Mouse (Mus musculus) megakaryocyte, embryonic 14.5 days (primary cell): ENCODE results near the gene Ern1. TPM values are rescaled to one million over a fixed set of nuclear protein-coding genes. Genes with fewer than 3 reads are reported as not detected.
"Not testable (repeated sequence)": the region's sequence is repeated elsewhere in the genome, so short reads cannot be mapped to it uniquely, and the experiment has no call there.

Experiments used
- H3K27me3 ChIP-seq: replicated peaks from 2 replicates; pipeline ENCODE3; 2012; ENCODE audit warnings: inconsistent platforms
- H3K36me3 ChIP-seq: replicated peaks from 2 replicates; pipeline ENCODE3; 2012; ENCODE audit warnings: low read length, inconsistent platforms, mixed read lengths
- H3K4me1 ChIP-seq: 2 replicates; pipeline ENCODE4 v1.6.1; 2012; ENCODE audit warnings: inconsistent platforms
- H3K4me3 ChIP-seq: replicated peaks from 2 replicates; pipeline ENCODE3; 2012; ENCODE audit warnings: moderate library complexity, mild to moderate bottlenecking, inconsistent platforms
- H3K9me3 ChIP-seq: 2 replicates; pipeline ENCODE4 v1.6.1; 2012; ENCODE audit warnings: inconsistent platforms
- FLI1 ChIP-seq: IDR thresholded peaks from 2 replicates; pipeline ENCODE4 v1.6.1; 2012; ENCODE audit warnings: low read length, inconsistent platforms, mixed read lengths
- GATA1 ChIP-seq: IDR thresholded peaks from 3 replicates; pipeline ENCODE4 v1.6.1; 2012; ENCODE audit warnings: mixed read lengths, low read length, inconsistent platforms, borderline replicate concordance
- polyA plus RNA-seq: library from polyadenylated mRNA; stranded (reverse); fragments of >175 nt; gene quantifications from 2 replicates; pipeline ENCODE4 v1.2.3, GENCODE M21; 2012; ENCODE audit warnings: low replicate concordance; ENCODE audit not compliant: insufficient read depth

Ern1 gene
- polyA plus RNA-seq, 1 experiment: 0.86 TPM

- no peak overlapping the region for H3K4me3 ChIP-seq
- H3K36me3 ChIP-seq: no peaks in the 10 kb centered on the region
- TF ChIP-seq GATA1 (no peak), FLI1 (no peak)
- peaks cover 22% of the 10 kb centered on the region for H3K4me1 ChIP-seq
- no peaks in the 10 kb centered on the region for H3K9me3 ChIP-seq
- no peaks in the 10 kb centered on the region for H3K27me3 ChIP-seq
These were observed 5.5 kb upstream of the Ern1 start for GRCm38 (mm10) chr11:106492984-106493669.

GRCm38 (mm10) chr11:106491393-106491792 is 3.7 kb upstream of the Ern1 start:
- no peaks in the 10 kb centered on the region for H3K27me3 ChIP-seq
- TF ChIP-seq GATA1: no peak
- TF ChIP-seq FLI1: no peak

GRCm38 (mm10) chr11:106490600-106490999 is 2.9 kb upstream of the Ern1 start:
- peaks cover 29% of the 10 kb centered on the region for H3K4me1 ChIP-seq
- not testable (repeated sequence) for H3K4me3 ChIP-seq, H3K36me3 ChIP-seq, H3K9me3 ChIP-seq, H3K27me3 ChIP-seq

More at GRCm38 (mm10) chr11:106491393-106491792, 3.7 kb upstream of the Ern1 start:
- no peaks in the 10 kb centered on the region for H3K36me3 ChIP-seq
- H3K4me1 ChIP-seq: peaks cover 25% of the 10 kb centered on the region
- no peak overlapping the region for H3K4me3 ChIP-seq
- H3K9me3 ChIP-seq: no peaks in the 10 kb centered on the region

- Histone ChIP-seq H3K36me3 (no peaks in the 10 kb centered on the region), H3K4me3 (no peak overlapping the region), H3K9me3 (no peaks in the 10 kb centered on the region), H3K27me3 (no peaks in the 10 kb centered on the region), H3K4me1 (peaks cover 34% of the 10 kb centered on the region)
- TF ChIP-seq GATA1 (no peak), FLI1 (no peak)
These were observed 2.4 kb upstream of the Ern1 start for GRCm38 (mm10) chr11:106490057-106490456.

GRCm38 (mm10) chr11:106489036-106489693 is 1.5 kb upstream of the Ern1 start:
- Histone ChIP-seq H3K27me3 (no peaks in the 10 kb centered on the region), H3K36me3 (no peaks in the 10 kb centered on the region), H3K9me3 (no peaks in the 10 kb centered on the region), H3K4me1 (peaks cover 43% of the 10 kb centered on the region), H3K4me3 (no peak overlapping the region)
- TF ChIP-seq GATA1 (no peak), FLI1 (no peak)

- no peak for TF ChIP-seq GATA1
- TF ChIP-seq FLI1: no peak
- H3K27me3 ChIP-seq: no peaks in the 10 kb centered on the region
- no peaks in the 10 kb centered on the region for H3K9me3 ChIP-seq
- H3K36me3 ChIP-seq: no peaks in the 10 kb centered on the region
- peak overlapping the region; percentile 94 for H3K4me3 ChIP-seq
- peaks cover 46% of the 10 kb centered on the region for H3K4me1 ChIP-seq
These were observed 492 bp upstream of the Ern1 start for GRCm38 (mm10) chr11:106488126-106488561.

- Histone ChIP-seq H3K27me3 (no peaks in the 10 kb centered on the region), H3K36me3 (peaks cover 4% of the 10 kb centered on the region), H3K4me1 (peaks cover 52% of the 10 kb centered on the region), H3K4me3 (peak overlapping the region; percentile 94), H3K9me3 (no peaks in the 10 kb centered on the region)
- no peak for TF ChIP-seq FLI1
- no peak for TF ChIP-seq GATA1
These were observed 553 bp downstream of the Ern1 start for GRCm38 (mm10) chr11:106486866-106487732.

GRCm38 (mm10) chr11:106486042-106486865 is 1.4 kb downstream of the Ern1 start:
- H3K9me3 ChIP-seq: no peaks in the 10 kb centered on the region
- no peaks in the 10 kb centered on the region for H3K27me3 ChIP-seq
- peak overlapping the region; percentile 94 for H3K4me3 ChIP-seq
- H3K36me3 ChIP-seq: peaks cover 4% of the 10 kb centered on the region
- peaks cover 60% of the 10 kb centered on the region for H3K4me1 ChIP-seq
- TF ChIP-seq GATA1: no peak

GRCm38 (mm10) chr11:106485611-106486010 is 2.0 kb downstream of the Ern1 start:
- Histone ChIP-seq H3K36me3 (peaks cover 4% of the 10 kb centered on the region), H3K9me3 (no peaks in the 10 kb centered on the region), H3K27me3 (no peaks in the 10 kb centered on the region), H3K4me1 (peaks cover 60% of the 10 kb centered on the region), H3K4me3 (peak overlapping the region; percentile 94)
- TF ChIP-seq GATA1 (no peak), FLI1 (no peak)
